Mouse (Mus musculus) forebrain, postnatal 0 days (tissue): ENCODE measurements at regions not wholly inside any gene's neighbourhood (a gene's known extent, or its start where the extent isn't known, plus 50 kb on each side); places are given as distances from the start of the nearest gene placed in this dataset.

ENCODE experiments used
- ATAC-seq: fragments of 200-750 bp; cut with Nextera tagmentation; 2 replicates; pipeline ENCODE4 v1.8.0; 2017; ENCODE audit warnings: mild to moderate bottlenecking, moderate library complexity
- DNase-seq: peaks from one replicate; pipeline ENCODE4 v3.0.0-alpha.2; 2015
- H3K27ac ChIP-seq: fragments of 300-500 bp; sonication (generic); 2 replicates; pipeline ENCODE4 v1.5.1; 2014; ENCODE audit warnings: low read depth, mild to moderate bottlenecking, antibody characterized with exemption, low read length, moderate library complexity, mixed read lengths
- H3K27me3 ChIP-seq: fragments of 300-500 bp; sonication (generic); 2 replicates; pipeline ENCODE4 v1.6.1; 2014; ENCODE audit warnings: mild to moderate bottlenecking, low read length, mixed read lengths; ENCODE audit not compliant: insufficient read depth
- H3K36me3 ChIP-seq: fragments of 300-500 bp; sonication (generic); 2 replicates; pipeline ENCODE4 v1.6.1; 2014; ENCODE audit warnings: mild to moderate bottlenecking, moderate library complexity; ENCODE audit not compliant: insufficient read depth
- H3K4me1 ChIP-seq: fragments of 300-500 bp; sonication (generic); 2 replicates; pipeline ENCODE4 v1.6.1; 2014; ENCODE audit warnings: antibody characterized with exemption; ENCODE audit not compliant: insufficient read depth
- H3K4me2 ChIP-seq: fragments of 300-500 bp; sonication (generic); 2 replicates; pipeline ENCODE4 v1.6.1; 2014; ENCODE audit warnings: low read depth, mild to moderate bottlenecking, moderate library complexity
- H3K4me3 ChIP-seq: fragments of 300-500 bp; sonication (generic); 2 replicates; pipeline ENCODE4 v1.5.1; 2014; ENCODE audit warnings: low read depth, low read length, mixed read lengths
- H3K9ac ChIP-seq: fragments of 300-500 bp; sonication (generic); 2 replicates; pipeline ENCODE4 v1.6.1; 2014; ENCODE audit warnings: mild to moderate bottlenecking
- H3K9me3 ChIP-seq: fragments of 300-500 bp; sonication (generic); 2 replicates; pipeline ENCODE4 v1.6.1; 2016; ENCODE audit warnings: low read length
- CTCF ChIP-seq: sonication (generic); IDR thresholded peaks from 2 replicates; pipeline ENCODE4 v1.5.1; 2016; ENCODE audit warnings: antibody characterized with exemption, control low read depth, low read depth
- WGBS: fragments of 180-500 bp; shearing (Covaris S2); extraction: QIAGEN DNeasy Blood & Tissue Kit; methylation state at CpG from one replicate; pipeline ENCODE4 v1.1.7; 2014; 5-methylcytosine and 5-hydroxymethylcytosine counted together

DNA sequence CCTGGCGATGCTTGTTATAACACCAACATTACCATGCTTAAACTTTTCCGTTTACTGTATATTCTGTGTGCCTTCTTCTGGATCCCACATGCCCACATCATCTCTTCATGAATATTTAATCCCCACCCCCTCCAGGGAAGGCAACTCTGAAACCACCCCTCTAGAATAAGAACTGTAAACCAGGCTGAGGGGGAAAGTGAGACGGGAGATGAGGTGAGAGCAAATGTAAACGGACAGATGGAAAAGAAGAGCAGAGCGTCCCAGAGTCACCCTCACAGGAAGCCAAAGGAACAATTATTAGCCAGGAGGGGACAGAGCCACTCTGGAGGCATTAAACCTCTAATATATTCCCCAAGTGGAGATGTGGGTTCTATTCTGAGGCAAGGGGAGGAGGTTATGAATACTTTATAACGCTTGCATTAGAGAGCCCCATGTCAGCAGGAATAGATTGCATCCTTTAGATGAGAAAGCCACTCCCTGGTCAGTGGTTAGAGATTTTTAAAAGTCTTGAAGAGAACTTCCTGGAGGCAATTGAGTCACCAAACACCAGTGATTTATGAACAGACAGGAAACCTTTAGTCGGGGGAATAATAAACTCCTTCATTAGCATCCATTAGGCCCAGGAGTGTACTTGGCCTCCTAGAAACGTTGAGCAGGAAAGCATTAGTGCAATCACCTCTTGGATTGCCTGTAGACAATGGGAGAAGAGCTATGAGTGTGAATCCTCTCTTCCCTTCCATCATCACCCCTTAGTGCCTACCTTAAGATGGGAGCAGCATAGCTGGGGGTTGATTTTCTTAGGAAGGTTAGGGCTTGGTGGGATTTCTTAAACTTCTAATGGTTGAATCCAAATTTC lies 220.1 kb downstream of the Elavl2 start:
- Histone ChIP-seq H3K4me3 (no peak overlapping the region), H3K9ac (no peak overlapping the region), H3K36me3 (no peaks in the 10 kb centered on the region), H3K27ac (no peak overlapping the region), H3K4me2 (no peak overlapping the region), H3K4me1 (no peaks in the 10 kb centered on the region), H3K9me3 (no peaks in the 10 kb centered on the region), H3K27me3 (no peaks in the 10 kb centered on the region)
- WGBS = 76% methylated on average over 8 of the region's 8 CpGs
- ATAC-seq (no peak), DNase-seq (no peak)
- no peak for TF ChIP-seq CTCF

DNA sequence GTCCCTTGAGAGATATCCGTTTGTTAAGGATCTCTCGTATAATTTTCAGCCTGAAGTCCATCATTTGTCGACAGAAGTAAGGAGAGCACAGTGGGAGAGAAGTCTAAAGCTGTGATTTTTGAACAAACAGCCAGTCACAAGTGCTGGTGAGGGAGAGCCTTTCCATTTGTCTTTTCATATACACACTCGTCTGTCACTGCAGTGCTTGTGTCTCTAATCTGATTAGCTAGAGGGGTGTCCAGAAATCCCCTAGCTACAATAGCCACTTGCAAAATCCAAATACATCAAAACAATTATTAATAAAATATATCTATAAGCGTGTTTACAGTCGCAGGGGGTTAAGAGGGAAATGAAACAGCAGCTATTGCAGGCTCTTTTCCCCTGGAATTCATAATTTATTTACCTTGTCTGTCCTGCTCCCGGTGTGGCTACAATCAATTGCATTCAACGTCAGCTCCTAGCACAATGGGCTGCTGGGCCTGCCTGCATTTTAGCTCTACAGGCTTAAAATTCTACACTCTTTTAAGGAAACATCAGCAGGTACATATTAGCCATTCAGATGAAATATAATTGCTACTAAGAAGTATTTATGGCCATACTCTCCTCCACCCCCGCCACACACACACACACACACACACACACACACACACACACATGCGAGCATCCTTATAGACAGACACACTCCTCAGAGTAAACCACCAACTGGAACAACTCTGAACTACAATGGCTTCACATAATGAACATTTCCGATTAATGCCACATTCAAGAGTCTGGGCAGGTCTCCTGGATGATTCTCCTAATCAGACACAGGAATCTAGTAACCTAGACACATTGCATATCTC lies 236.1 kb downstream of the Elavl2 start:
- Histone ChIP-seq H3K9me3 (no peaks in the 10 kb centered on the region), H3K4me2 (no peak overlapping the region), H3K27me3 (no peaks in the 10 kb centered on the region), H3K9ac (no peak overlapping the region), H3K27ac (no peak overlapping the region), H3K4me3 (no peak overlapping the region), H3K36me3 (no peaks in the 10 kb centered on the region), H3K4me1 (no peaks in the 10 kb centered on the region)
- DNase-seq (no peak), ATAC-seq (no peak)
- no peak for TF ChIP-seq CTCF
- 67% methylated on average over 11 of the region's 11 CpGs for WGBS

DNA sequence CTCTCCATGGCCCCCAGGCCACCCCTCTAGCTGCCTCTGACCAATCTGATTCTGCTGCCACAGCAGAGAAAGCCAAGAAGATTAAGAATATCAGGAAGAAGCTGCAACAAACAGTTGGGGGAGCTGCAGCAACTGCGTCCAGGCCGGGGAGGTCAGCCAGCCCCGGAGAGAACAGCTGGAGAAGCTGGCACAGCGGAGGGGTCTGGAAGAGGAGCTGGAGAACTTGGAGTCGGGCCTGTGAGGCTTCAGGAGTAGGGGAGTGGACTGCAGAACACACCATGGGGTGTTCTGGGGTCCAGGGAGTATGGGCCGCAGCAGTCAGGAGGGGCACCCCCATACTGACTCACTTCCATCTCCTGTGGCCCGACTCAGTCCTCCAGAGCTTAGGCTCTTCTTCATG lies 243.5 kb downstream of the Elavl2 start:
- DNase-seq (no peak), ATAC-seq (no peak)
- Histone ChIP-seq H3K4me2 (no peak overlapping the region), H3K4me3 (no peak overlapping the region), H3K9me3 (no peaks in the 10 kb centered on the region), H3K27ac (no peak overlapping the region), H3K9ac (no peak overlapping the region), H3K4me1 (no peaks in the 10 kb centered on the region), H3K27me3 (no peaks in the 10 kb centered on the region), H3K36me3 (no peaks in the 10 kb centered on the region)
- no peak for TF ChIP-seq CTCF
- WGBS = 75% methylated on average over 7 of the region's 7 CpGs

DNA sequence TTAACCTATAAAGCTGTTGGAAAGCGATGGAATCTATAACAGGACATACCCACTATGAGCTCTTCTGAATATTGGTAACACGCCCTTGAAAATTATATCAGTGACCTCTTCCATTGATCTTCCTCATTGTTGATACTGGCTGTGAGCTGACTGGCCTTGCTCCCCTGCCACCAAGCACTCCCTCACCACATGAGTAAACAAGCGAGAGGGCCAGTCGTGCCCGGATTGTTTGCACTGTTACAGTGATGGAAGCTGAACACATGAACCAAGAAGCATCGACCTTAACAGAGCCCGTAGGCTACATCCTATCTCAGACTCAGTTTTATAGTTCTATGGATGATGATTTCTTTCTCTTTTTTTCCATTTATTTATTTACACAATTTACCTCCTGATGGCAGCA lies 255.9 kb downstream of the Elavl2 start:
- H3K4me3 ChIP-seq = no peak overlapping the region
- 90% methylated on average over 7 of the region's 7 CpGs for WGBS
- no peak overlapping the region for H3K27ac ChIP-seq
- H3K4me2 ChIP-seq = no peak overlapping the region
- no peaks in the 10 kb centered on the region for H3K9me3 ChIP-seq
- no peak for DNase-seq
- H3K27me3 ChIP-seq = no peaks in the 10 kb centered on the region
- no peaks in the 10 kb centered on the region for H3K36me3 ChIP-seq
- no peak overlapping the region for H3K9ac ChIP-seq
- H3K4me1 ChIP-seq = no peaks in the 10 kb centered on the region
- TF ChIP-seq CTCF = no peak
- ATAC-seq = no peak

DNA sequence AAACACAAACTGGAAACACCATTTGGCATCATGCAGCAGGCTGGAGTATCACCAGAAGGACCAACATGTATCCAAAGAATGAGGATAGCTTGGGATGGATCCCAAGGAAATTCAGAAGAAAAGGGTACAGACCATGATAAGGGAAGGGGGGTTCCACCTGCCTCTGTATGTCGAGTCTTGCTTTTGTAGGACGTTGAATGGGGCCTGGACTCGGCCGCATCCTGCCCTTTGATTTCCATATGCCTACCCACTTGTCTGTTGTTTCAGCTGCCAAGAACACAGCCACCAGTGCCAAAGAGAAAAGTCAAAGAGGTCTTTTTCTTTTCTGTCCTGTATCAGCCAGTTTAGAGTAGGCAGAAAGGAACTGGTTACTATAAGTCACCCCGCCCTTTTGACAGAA lies 256.7 kb downstream of the Elavl2 start:
- Histone ChIP-seq H3K4me2 (no peak overlapping the region), H3K9ac (no peak overlapping the region), H3K4me3 (no peak overlapping the region), H3K27me3 (no peaks in the 10 kb centered on the region), H3K27ac (no peak overlapping the region), H3K36me3 (no peaks in the 10 kb centered on the region), H3K9me3 (no peaks in the 10 kb centered on the region), H3K4me1 (no peaks in the 10 kb centered on the region)
- DNase-seq = peak; percentile 21
- WGBS = 48% methylated on average over 5 of the region's 5 CpGs
- ATAC-seq = peak; percentile 29; the same call in 1 of the 2 replicates
- TF ChIP-seq CTCF = no peak

DNA sequence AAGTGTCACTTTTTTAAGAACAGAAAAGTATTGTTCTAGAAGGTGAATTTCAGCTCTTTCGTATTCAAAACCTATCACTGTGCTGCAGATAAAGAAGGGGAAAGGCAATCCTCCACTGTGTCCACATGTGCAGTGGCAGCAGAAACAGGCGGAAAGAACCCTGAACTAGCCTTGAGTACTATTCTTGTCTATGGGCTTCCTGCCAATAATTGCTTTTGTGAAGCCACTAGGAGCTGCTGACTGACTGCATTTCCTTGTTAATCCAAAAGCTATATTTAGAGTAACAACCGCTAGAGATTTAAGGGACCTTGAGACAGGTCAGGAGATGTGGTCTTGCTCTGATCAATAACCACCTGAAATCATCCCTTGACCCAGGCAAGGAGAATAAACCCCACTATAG lies 265.3 kb downstream of the Elavl2 start:
- H3K4me1 ChIP-seq = no peaks in the 10 kb centered on the region
- H3K9ac ChIP-seq = no peak overlapping the region
- no peaks in the 10 kb centered on the region for H3K36me3 ChIP-seq
- H3K4me2 ChIP-seq = no peak overlapping the region
- no peak overlapping the region for H3K4me3 ChIP-seq
- no peaks in the 10 kb centered on the region for H3K9me3 ChIP-seq
- TF ChIP-seq CTCF = no peak
- DNase-seq = no peak
- 66% methylated on average over 3 of the region's 3 CpGs for WGBS
- ATAC-seq = no peak
- H3K27me3 ChIP-seq = no peaks in the 10 kb centered on the region
- no peak overlapping the region for H3K27ac ChIP-seq

DNA sequence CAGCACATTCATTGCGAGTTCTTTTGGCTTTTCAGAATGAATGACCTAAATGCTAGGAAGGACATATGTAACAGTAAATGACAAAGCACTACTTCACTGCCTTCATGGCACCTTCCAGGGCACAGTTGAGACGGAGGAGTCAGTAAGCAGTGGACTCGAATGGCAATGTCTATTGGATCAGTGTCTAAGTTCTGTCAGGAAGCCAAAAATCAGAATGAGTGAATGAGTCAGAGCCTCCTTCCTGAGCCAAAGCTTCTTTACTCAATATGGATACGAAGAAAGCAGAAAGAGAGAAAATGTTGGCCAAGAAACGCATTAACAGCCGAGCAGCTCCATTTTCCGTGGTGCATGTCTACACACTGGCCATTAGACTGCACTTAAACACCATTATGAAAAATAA lies 268.3 kb downstream of the Elavl2 start:
- WGBS = 51% methylated on average over 7 of the region's 7 CpGs
- Histone ChIP-seq H3K4me2 (no peak overlapping the region), H3K4me1 (no peaks in the 10 kb centered on the region), H3K27me3 (no peaks in the 10 kb centered on the region), H3K36me3 (no peaks in the 10 kb centered on the region), H3K4me3 (no peak overlapping the region), H3K9ac (no peak overlapping the region), H3K9me3 (no peaks in the 10 kb centered on the region), H3K27ac (no peak overlapping the region)
- DNase-seq (peak; percentile 32), ATAC-seq (peak; percentile 32; the same call in 1 of the 2 replicates)
- no peak for TF ChIP-seq CTCF
